Mouse (Mus musculus) A20 (cell line): Measurements from ENCODE around the gene Tnfaip8l2.
"Not testable (repeated sequence)": the region's sequence is repeated elsewhere in the genome, so short reads cannot be mapped to it uniquely, and the experiment has no call there.

Experiments
- DNase-seq: peaks from one replicate; pipeline ENCODE4 v3.0.0-alpha.2; 2011; ENCODE audit warnings: low read depth, low spot score

Gene Tnfaip8l2

DNA sequence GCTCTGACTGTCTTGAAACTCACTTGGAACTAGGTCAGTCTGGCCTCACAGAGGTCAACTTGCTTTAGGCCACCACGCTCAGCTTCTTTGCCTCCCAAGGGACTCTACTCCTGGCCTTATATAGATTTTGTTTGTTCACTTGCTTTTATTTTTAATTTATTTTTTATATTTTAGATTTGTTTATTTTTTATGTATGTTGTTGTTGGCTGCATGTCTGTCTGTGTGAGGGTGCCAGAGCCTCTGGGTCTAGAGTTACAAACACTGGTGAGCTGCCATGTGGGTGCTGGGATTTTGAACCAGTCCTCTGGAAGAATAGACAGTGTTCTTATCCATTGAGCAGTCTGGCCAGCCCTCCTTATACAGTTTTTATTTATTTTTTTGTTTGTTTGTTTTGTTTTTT, 29.4 kb downstream of the Tnfaip8l2 start:
- no peak for DNase-seq

DNA sequence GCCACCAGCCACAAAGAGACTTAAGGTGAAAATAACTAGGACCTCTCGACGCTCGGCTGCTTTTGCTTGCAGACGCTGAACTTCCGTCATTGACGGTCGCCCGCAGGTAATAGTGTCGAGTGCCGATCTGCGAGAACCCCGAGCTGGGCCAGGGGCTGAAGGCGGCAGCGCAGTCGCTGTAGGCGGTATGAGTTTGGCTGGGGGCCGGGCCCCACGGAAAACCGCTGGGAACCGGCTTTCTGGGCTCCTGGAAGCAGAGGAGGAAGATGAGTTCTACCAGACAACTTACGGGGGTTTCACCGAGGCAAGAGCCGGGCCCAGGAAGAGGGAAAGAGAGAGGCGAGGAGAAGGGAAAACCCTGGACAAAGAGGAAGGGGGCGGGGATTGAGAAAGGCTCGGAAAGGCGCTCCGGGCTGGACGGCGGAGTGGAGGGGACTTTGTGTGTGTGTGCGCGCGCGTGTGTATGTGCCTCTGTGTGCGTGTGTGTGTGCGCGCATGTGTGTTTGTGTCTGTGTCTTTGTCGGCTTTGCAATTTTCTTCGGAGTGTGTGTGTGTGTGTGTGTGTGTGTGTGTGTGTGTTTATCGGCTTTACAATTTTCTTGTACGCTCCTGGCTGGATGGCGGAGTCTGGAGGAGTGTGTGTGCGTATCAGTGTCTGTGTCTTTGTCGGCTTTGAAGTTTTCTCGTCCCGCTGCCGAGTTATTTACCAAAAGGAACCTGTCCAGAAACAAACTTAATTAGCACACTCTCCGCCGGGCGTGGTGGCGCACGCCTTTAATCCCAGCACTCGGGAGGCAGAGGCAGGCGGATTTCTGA, 31.0 kb downstream of the Tnfaip8l2 start, which contains the start of gene Vps72:
Gene Vps72 (plus strand): TSS at position 112 of the 816 bp plus-strand sequence.
- peak; percentile 96 for DNase-seq

DNA sequence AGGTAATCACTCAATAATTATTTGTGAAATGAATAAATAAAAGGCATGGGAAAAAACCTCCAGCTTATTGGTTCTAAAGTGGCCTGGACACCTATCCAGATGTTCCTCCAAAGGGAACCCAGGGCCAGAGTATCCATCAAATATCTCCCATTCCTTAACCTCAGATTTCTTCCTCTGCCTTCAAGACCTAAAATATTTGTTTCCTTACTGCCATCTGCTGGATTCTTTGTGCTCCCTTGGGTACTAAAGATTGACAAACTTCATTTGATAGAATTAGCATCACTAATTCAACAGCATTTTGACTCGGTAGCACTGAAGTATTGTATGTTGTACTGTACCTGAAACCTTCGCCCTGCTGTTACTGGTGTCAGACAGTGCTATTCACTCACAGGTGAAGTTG, 34.3 kb downstream of the Tnfaip8l2 start:
- DNase-seq, result peak; percentile 32

DNA sequence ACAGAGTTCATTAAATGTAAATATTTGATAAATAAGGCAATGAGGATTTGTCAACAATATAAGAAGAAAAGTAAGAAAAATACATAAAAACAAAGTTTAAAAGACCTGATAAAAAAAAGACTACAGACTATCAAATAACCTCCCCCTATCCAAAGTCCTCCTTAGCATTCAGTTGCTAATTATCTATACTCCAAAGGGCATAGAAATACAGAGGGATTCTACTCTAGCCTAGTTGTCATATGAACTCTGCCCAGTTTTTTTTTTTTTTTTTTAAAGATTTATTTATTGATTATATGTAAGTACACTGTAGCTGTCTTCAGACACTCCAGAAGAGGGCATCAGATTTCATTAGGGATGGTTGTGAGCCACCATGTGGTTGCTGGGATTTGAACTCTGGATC, 34.9 kb downstream of the Tnfaip8l2 start:
- not testable (repeated sequence) for DNase-seq

DNA sequence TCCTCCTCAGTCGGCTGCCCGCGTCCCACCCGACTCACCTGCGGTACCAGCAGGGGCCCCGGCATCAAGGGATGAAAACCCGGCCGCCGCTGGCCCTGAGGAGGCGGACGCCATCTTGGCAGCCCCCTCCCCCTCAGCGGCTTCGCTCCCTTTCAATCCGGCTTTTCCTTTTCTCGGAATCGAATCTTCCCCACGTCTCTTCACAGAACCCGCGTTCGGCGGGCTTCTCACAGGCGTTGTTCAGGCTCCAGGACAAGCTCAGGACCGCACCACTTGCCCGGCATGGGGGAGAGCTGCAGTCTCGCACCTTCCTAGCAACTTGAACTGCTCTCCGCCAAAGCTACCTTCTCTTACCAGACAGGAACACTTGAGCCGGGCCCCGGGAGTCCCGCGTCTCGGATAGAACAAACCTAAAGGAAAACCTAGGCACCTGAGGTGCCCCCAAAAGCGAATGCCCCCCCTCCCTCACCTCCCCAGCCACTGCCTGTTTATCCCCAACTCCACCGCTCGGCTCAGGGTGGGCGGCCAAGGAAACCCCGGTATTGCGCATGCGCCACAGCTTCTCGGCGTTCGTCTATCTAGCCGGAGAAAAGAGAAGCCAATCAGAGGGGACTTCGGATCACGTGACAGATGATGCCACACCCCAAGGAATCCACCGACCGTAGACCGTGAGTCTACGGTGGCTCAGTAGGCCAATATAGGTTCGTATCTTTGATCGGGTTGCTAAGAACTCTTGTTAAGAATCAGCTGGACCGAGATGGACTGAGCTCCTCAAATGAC, 35.6 kb downstream of the Tnfaip8l2 start, which contains the start of gene Pip5k1a:
Gene Pip5k1a (minus strand): TSS at position 593 of the 780 bp plus-strand sequence.
- DNase-seq, result peak; percentile 99

DNA sequence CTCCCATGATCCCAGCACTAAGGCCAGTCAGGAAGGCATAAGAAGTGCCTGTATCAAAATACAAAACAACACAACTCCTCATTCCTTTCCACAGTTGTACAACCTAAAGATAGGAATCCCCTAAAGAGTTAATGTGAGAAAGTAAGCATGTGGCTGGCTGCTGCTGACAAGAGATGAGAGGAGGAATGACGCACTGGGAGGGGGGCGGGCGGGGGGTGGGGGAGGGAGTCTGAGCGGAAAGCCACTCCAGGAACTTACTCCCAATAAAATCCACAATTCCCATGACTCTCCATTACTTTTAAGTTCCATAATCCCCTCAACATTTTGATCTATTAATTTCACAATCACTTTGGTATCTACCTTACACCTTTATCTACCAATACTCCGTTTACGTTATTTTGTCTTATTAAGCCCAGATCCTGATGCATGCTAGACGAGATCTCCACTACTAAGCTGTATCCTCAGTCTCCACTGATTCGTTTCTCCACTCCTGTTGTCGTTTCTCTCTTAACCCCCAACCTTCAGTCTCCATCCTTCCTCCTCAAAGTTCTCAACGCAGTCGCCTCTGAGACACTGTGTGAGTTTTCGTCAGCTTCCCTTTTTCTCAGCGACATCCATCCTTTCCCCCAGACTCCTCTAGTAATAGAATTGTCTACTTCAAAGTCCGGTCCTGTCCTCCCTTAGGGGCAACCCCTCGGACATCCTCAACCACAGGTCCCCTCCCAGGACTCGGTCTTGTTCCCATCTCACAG, 36.4 kb downstream of the Tnfaip8l2 start:
- no peak for DNase-seq

DNA sequence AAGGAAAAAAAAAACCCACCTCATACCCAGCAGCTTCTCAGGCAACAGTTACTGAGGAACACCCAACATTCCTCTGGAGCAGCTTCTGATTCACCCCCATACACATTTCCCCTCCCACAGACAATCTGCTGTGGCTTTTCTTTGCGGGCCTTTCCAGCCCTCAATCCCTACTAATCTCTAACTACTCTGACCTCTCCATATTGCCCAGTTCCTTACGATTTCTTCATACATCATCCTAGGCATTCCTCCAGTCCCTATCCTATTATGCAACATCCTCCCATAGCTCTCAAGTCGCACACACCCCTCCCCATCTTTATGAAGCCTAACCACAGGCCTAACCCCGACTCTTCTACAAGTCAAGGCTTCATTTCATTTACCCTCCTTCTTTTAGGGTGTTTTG, 37.0 kb downstream of the Tnfaip8l2 start:
- DNase-seq, result no peak

DNA sequence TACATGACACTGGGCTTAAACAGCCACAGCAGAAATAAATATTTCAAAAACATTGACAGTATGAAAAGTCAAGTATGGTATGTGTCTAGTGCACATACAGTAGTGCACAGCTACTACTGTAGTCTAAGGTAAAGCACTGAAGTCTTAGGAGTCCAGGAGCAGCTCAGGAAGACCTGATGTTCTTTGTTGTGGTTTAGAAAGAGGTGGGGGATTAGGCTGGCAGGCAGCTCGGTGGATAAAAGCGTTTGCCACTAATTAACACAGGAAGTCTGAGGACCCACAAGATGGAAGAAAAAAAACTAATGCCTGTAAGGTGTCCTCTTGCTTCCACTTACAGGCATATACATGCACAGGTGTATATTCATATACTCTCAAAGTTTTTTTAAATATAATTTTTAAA, 41.3 kb downstream of the Tnfaip8l2 start:
- DNase-seq, result no peak
